In the genomic region with DNA sequence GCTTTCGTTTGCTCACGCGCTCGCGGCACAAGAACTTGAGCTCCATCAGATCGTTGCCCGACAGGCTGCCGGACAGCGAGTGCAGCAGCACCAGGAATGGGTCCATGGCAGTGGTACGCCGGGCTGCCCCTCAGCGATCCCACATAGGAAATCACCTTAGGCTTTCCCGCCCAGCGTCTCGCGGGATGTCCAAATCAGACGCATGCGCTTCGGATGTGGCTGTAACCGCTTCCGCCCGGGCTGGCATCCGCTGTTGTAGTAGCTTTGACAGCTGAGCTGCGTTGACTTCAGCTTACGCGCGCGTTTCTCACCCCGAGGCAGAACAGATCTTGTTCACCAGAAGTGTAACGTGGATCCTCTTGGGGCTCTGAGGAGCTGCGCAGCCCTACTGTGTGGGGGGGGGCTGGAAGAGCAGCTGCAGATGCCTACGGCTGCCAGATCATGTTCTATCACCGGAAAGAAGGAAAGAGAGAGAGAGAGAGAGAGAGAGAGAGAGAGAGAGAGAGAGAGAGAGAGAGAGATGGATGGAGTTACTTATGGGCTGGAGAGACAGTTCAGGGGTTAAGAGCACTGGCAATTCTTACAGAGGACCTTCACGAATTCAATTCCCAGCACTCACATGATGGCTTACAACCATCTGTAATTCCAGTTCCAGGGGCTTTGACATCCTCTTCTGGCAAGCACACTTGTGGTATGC, we compare ENCODE assay signal across 8 mouse cellular contexts. TPM values are rescaled to one million over a fixed set of nuclear protein-coding genes. Genes with fewer than 3 reads are reported as not detected.
DNase-seq lines count a peak whose midpoint lies in the region; ATAC-seq and TF ChIP-seq lines count a peak whose summit lies in the region.

Fadd (minus strand) TSS at position 180 of the 697 bp plus-strand sequence.

- peak; percentile 78 for TF ChIP-seq POLR2A in cortical plate, adult 2 months (IDR thresholded peaks at IDR 0.05; ENCODE audit: extremely low read depth, insufficient read depth, low read length)

- peak within 1 kb of the TSS; percentile 30; the same call in 1 of the 2 replicates for H3K27ac ChIP-seq in cortical plate, adult 2 months (ENCODE audit: insufficient read depth, low read length)

- H3K4me3 ChIP-seq in cortical plate, adult 2 months (ENCODE audit: insufficient read depth, low read length): peak within 1 kb of the TSS; percentile 56

- no peak for TF ChIP-seq CTCF in cortical plate, adult 2 months (IDR thresholded peaks at IDR 0.05; ENCODE audit: extremely low read depth, insufficient read depth, low read length)

- peaks cover 3% of the 10 kb centered on the region; the same call in 1 of the 2 replicates for H3K4me1 ChIP-seq in cortical plate, adult 2 months (ENCODE audit: control insufficient read depth, insufficient read depth, low read length)

- DNase-seq in gastrocnemius, postnatal 10 days: peak; percentile 97
- peak; percentile 97 for DNase-seq in induced T-regulatory cell, adult 2 months (ENCODE audit: low read depth)
- DNase-seq in left cerebral cortex, adult 9 months (ENCODE audit: low spot score in 2 of 2): peak; percentile 78 to 96
- DNase-seq in right cerebral cortex, postnatal 14 days: peak; percentile 94
- peak; percentile 96 for DNase-seq in urinary bladder, postnatal 36 days (ENCODE audit: low spot score in 2 of 2)

- ATAC-seq in activated CD4-positive, CD25-positive, alpha-beta regulatory T cell, adult 4 months: peak; percentile 85
- peak; percentile 70 for ATAC-seq in megakaryocyte progenitor cell, adult 5-6 weeks (replicated peaks; ENCODE audit: poor library complexity)

RNA-seq across cellular contexts. Expression of gene Fadd, which starts in this region (rescaled TPM):
- polyA plus RNA-seq in activated CD4-positive, CD25-positive, alpha-beta regulatory T cell, adult 4 months (2017; shearing (Covaris generic)): 1 to 10 TPM; 6.2 to 6.6 TPM
- 2.4 TPM in 2 replicates for polyA plus RNA-seq in cortical plate, adult 2 months (2012; rRNA removed)
- total RNA-seq in gastrocnemius, postnatal 10 days (2021): 1 to 10 TPM; 4.9 to 5.9 TPM
- 9.5 and 12.2 TPM in 2 replicates for total RNA-seq in megakaryocyte progenitor cell, adult 5-6 weeks (2015)
- 6.8 and 7.7 TPM in 2 replicates for total RNA-seq in megakaryocyte progenitor cell, adult 5-6 weeks (2017)

Comparison
In these comparisons a context has a peak if more than half of its experiments do, and no peak if none do; other contexts are left out.
1. Peak in every context shown above with its lines: DNase-seq, ATAC-seq, H3K4me3 ChIP-seq and H3K27ac ChIP-seq.